Mouse (Mus musculus) heart, adult 2 months (tissue): ENCODE results near the gene Dnmbp.

Source experiments
- CTCF ChIP-seq: fragments of 200-600 bp; IDR thresholded peaks from 2 replicates; pipeline ENCODE4 v1.8.1; 2022; ENCODE audit warnings: antibody characterized with exemption, mild to moderate bottlenecking, moderate library complexity
- POLR2A ChIP-seq: fragments of 200-500 bp; IDR thresholded peaks from 2 replicates; pipeline ENCODE4 v1.6.1; 2011; ENCODE audit warnings: mild to moderate bottlenecking, low read depth, low read length, control low read depth; ENCODE audit not compliant: insufficient read depth

- TF ChIP-seq POLR2A: no peak
- TF ChIP-seq CTCF: no peak
These were observed 69.6 kb downstream of the Dnmbp start for GRCm38 (mm10) chr19:43870418-43870817.
